Mouse (Mus musculus) hindbrain, embryonic 14.5 days (tissue): ENCODE data around the gene Fblim1. TPM values are rescaled to one million over a fixed set of nuclear protein-coding genes. Genes with fewer than 3 reads are reported as not detected.
A peak's percentile ranks its signal among the peaks of the same experiment; 100 is the strongest.

Experiments used
- ATAC-seq: fragments of 200-750 bp; cut with Nextera tagmentation; 2 replicates; pipeline ENCODE4 v1.8.0; 2017; ENCODE audit warnings: moderate number of reproducible peaks, mild to moderate bottlenecking, moderate TSS enrichment, moderate library complexity; ENCODE audit not compliant: low FRiP score
- DNase-seq: peaks from one replicate; pipeline ENCODE4 v3.0.0-alpha.2; 2015; ENCODE audit warnings: low spot score
- H3K27ac ChIP-seq: fragments of 300-500 bp; sonication (generic); 2 replicates; pipeline ENCODE4 v1.5.1; 2014; ENCODE audit warnings: mild to moderate bottlenecking, moderate library complexity
- H3K27me3 ChIP-seq: fragments of 300-500 bp; sonication (generic); 2 replicates; pipeline ENCODE4 v1.6.1; 2014; ENCODE audit warnings: mild to moderate bottlenecking, low read length, mixed read lengths; ENCODE audit not compliant: control insufficient read depth, insufficient read depth
- H3K36me3 ChIP-seq: fragments of 300-500 bp; sonication (generic); replicated peaks from 2 replicates; pipeline ENCODE4 v1.6.1; 2014; ENCODE audit not compliant: control insufficient read depth, insufficient read depth
- H3K4me1 ChIP-seq: fragments of 300-500 bp; sonication (generic); replicated peaks from 2 replicates; pipeline ENCODE4 v1.6.1; 2014; ENCODE audit warnings: antibody characterized with exemption, low read length, mixed read lengths; ENCODE audit not compliant: control insufficient read depth, insufficient read depth
- H3K4me2 ChIP-seq: fragments of 300-500 bp; sonication (generic); replicated peaks from 2 replicates; pipeline ENCODE4 v1.6.1; 2014; ENCODE audit warnings: mild to moderate bottlenecking, moderate library complexity
- H3K4me3 ChIP-seq: fragments of 300-500 bp; sonication (generic); replicated peaks from 2 replicates; pipeline ENCODE4 v1.5.1; 2014; ENCODE audit warnings: mild to moderate bottlenecking, low read length
- H3K9ac ChIP-seq: fragments of 300-500 bp; sonication (generic); 2 replicates; pipeline ENCODE4 v1.6.1; 2014
- H3K9me3 ChIP-seq: fragments of 300-500 bp; sonication (generic); 2 replicates; pipeline ENCODE4 v1.6.1; 2016; ENCODE audit warnings: low read length; ENCODE audit not compliant: control insufficient read depth
- WGBS: fragments of 180-500 bp; shearing (Covaris S2); extraction: QIAGEN DNeasy Blood & Tissue Kit; methylation state at CpG from one replicate; pipeline ENCODE4 v1.1.7; 2014; 5-methylcytosine and 5-hydroxymethylcytosine counted together
- polyA plus RNA-seq: library from polyadenylated mRNA; unstranded; fragments of >200 nt; fragmentation: Nextera tagmentation; extraction: Ambion mirVana; gene quantifications from 2 replicates; pipeline ENCODE4 v1.2.1, GENCODE M21; 2014

Gene Fblim1
- polyA plus RNA-seq, 1 experiment from 2014 or later, result 41.3 TPM

DNA sequence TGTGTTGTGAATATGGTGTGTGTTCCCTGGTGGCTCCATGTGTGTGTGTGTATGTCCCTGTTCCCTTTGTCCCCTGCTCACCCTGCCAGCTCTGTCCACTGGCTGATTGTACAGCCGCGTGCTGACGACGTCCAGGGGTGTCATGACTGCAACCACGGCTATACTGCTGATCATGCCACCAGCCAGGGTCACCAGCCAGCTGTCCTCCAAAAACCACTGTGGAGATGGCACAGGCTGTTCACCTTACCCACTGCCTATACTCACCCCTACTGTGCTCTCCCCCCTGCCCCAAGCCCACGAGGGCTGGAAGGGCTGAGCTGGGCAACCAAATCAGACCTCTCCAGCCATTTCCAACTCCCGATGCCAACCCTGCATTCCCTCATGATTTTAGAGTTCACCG lies 15.4 kb upstream of the Fblim1 start:
- Histone ChIP-seq H3K4me3 (no peak overlapping the region), H3K4me1 (peaks cover 8% of the 10 kb centered on the region), H3K27ac (no peak overlapping the region), H3K9ac (no peak overlapping the region), H3K9me3 (no peaks in the 10 kb centered on the region), H3K27me3 (peaks cover 10% of the 10 kb centered on the region), H3K4me2 (no peak overlapping the region), H3K36me3 (peaks cover 15% of the 10 kb centered on the region)
- DNase-seq (no peak), ATAC-seq (no peak)
- WGBS, result 87% methylated on average over 8 of the region's 8 CpGs

DNA sequence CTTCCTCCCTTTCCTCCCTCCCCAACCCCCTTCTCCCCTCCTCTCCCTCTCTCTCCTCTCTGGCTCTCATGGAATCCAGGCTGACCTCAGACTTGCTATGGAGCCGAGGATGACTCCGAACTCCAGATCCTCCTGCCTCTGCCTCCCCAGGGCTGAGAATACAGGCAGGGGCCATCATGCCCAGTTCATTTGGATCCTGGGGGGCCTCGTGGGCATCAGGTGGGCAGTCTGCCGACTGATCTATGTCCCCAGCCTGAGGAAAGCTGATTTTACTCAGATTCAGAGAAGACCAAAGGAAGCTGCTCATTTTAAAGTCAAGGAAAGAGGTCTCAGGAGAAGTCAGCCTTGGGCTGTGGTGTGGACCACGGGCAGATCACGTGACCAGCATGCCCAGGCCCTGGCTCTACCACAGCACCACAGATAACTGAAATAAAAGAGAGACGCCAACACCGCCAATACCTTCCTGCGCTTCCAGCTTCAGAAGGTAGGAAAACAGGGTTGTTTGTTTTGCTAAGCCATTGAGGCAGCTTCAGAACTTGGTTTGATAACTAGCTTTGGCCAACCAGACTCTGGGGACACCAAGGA lies 13.5 kb upstream of the Fblim1 start:
- Histone ChIP-seq H3K36me3 (no peaks in the 10 kb centered on the region), H3K9me3 (no peaks in the 10 kb centered on the region), H3K27me3 (peaks cover 10% of the 10 kb centered on the region), H3K27ac (no peak overlapping the region), H3K4me2 (no peak overlapping the region), H3K4me3 (no peak overlapping the region), H3K4me1 (peaks cover 8% of the 10 kb centered on the region), H3K9ac (no peak overlapping the region)
- ATAC-seq (no peak), DNase-seq (no peak)
- WGBS, result 90% methylated on average over 9 of the region's 9 CpGs

DNA sequence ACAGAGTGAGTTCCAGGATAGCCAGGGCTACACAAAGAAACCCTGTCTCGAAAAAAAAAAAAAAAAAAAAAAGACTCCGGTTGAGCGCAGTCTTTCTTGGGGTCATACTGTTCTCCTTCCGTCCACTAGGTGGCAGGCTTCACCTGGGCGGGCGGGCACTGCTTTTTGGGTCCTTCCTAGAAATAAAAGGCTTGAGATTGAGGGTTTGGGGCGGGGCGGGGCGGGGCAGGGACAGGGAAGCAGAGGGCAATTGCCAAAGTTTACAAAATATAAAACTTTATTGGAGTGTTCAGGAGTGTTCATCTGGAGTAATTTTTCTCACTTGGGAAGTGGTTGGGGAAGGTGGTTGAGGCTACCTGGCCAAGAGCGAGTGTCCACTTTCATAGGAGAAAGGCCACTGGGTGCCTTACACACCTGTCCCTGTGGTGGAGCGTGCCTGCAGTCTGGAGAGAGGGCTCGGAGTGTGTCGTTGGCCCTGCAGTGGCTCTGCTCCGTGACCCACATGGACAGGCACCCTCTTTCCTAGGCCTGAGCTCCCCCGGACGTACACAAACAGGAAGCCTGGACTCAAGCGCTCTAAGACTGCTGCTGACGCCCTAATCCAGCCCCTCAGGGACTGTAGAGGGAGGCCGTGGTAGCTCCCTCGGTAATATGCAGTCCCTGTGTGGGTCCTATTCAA lies 12.8 kb upstream of the Fblim1 start, which contains the start of gene Tmem82:
Tmem82 (minus strand) TSS at position 69 of the 679 bp plus-strand sequence.
- H3K4me3 ChIP-seq, result no peak within 1 kb of the TSS; the same call in 1 of the 2 replicates
- no peaks in the 10 kb centered on the region for H3K36me3 ChIP-seq
- no peaks in the 10 kb centered on the region for H3K9me3 ChIP-seq
- H3K4me1 ChIP-seq, result peaks cover 8% of the 10 kb centered on the region
- no peak within 1 kb of the TSS for H3K27ac ChIP-seq
- DNase-seq, result peak; percentile 38
- ATAC-seq, result no peak
- peak within 1 kb of the TSS; percentile 39 for H3K4me2 ChIP-seq
- peaks cover 10% of the 10 kb centered on the region for H3K27me3 ChIP-seq
- 0 out of 2 replicates have a peak within 1 kb of the TSS, but pooled peaks have one; percentile 7 for H3K9ac ChIP-seq
- WGBS, result 25% methylated on average over 20 of the region's 20 CpGs

DNA sequence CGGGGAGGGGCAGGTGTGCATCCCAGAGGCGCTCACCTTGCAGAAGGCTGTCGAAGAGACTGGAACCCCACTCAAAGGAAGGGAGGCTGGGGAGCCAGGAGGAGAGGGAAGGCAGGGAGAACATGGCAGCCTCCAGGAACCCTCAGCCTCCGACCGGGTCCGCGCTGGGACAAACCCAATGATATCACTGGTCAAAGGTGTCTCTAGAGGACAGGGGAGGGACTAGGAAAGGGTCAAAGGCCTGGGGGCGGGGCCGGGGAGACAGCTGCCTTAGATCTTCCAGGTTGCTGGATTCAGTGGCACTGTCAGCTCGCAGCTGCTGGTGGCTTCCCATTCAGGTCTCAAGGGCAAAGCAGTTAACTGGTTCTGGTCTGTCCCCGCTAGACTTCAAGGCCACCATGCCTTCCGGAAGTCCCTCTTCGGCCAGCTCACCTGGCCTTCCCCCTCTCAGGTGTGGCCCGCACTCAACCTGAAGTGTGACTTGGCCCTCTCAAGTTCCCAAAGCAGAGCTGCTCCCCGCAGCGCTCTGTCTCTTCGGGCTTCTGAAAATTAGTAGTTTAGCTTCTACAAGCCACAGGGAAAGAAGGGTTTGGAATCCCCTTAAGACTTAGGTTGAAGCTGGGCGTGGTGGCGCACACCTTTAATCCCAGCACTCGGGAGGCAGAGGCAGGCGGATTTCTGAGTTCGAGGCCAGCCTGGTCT lies 12.1 kb upstream of the Fblim1 start:
- Histone ChIP-seq H3K9me3 (no peaks in the 10 kb centered on the region), H3K4me3 (no peak overlapping the region; the same call in 1 of the 2 replicates), H3K36me3 (no peaks in the 10 kb centered on the region), H3K27me3 (peaks cover 10% of the 10 kb centered on the region), H3K9ac (0 out of 2 replicates have a peak overlapping the region, but pooled peaks have one; percentile 7), H3K4me1 (peaks cover 8% of the 10 kb centered on the region), H3K27ac (no peak overlapping the region), H3K4me2 (peak overlapping the region; percentile 39)
- 10% methylated on average over 21 of the region's 22 CpGs for WGBS
- DNase-seq (no peak), ATAC-seq (no peak; the same call in 1 of the 2 replicates)

DNA sequence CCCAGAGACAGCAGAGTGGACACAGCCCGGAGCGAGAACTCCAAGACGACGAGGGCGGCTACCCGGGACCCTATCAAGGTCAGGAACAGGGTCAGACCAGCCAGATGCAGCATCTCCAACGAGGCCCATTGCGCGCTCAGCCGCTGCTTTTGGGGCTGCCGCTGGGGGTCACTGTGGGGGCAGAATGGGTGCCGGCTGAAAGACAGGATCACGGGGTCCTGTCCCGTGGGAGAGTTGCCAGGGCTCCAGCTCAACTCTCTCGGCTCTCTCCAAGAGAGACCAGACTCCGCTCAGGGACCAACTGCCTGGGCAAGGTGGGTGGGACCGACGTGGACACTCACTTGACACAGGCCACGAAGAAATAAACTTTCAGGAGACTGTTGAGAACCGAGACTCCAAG lies 11.4 kb upstream of the Fblim1 start:
- H3K4me3 ChIP-seq, result no peak overlapping the region; the same call in 1 of the 2 replicates
- no peaks in the 10 kb centered on the region for H3K9me3 ChIP-seq
- peaks cover 8% of the 10 kb centered on the region for H3K4me1 ChIP-seq
- no peak overlapping the region for H3K27ac ChIP-seq
- H3K36me3 ChIP-seq, result no peaks in the 10 kb centered on the region
- WGBS, result 5% methylated on average over 20 of the region's 20 CpGs
- H3K9ac ChIP-seq, result no peak overlapping the region
- H3K4me2 ChIP-seq, result peak overlapping the region; percentile 39
- peaks cover 10% of the 10 kb centered on the region for H3K27me3 ChIP-seq
- DNase-seq (peak; percentile 35), ATAC-seq (peak; percentile 15; the same call in 1 of the 2 replicates)

DNA sequence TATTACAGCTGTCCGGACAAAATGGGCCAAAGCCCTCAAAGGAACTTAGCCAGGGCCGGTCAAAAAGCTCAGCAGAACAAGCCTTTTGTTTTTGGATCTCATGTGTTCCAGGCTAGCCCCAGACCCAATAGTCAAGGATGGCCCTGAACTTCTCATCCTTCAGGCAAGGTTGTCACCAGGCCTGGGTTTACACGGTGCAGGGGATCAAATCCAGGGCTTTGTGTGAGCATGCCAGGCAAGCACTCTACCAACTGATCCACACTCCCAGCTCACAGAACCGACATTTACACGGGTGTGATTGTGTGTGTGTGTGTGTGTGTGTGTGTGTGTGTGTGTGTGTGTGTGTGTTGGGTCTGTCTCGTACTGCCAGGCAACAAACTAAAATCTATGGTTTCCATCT lies 10.9 kb upstream of the Fblim1 start:
- no peak overlapping the region for H3K4me2 ChIP-seq
- H3K4me3 ChIP-seq, result no peak overlapping the region
- H3K27me3 ChIP-seq, result peaks cover 10% of the 10 kb centered on the region
- no peak overlapping the region for H3K9ac ChIP-seq
- peaks cover 8% of the 10 kb centered on the region for H3K4me1 ChIP-seq
- 84% methylated on average over 6 of the region's 6 CpGs for WGBS
- no peak overlapping the region for H3K27ac ChIP-seq
- DNase-seq (no peak), ATAC-seq (no peak)
- H3K36me3 ChIP-seq, result no peaks in the 10 kb centered on the region
- H3K9me3 ChIP-seq, result no peaks in the 10 kb centered on the region

DNA sequence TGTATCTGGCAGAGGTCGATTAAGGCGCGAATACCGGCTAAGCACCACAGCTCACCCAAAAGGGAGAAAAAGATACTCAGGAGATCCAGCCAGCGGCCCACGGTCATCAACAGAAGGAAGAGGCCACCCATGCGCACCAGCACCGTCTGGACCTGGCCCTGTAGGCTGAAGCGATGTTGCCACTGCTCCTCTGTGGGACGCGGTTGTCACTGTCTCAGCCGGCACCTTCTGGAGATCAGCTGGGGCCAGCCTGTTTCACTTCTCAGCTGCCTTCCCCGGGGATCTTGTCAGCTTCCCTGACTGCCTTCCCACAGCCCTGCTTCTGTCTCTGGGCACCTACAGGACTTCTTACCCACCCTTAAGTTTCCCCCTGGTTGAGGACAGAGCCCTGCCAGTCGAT lies 9.1 kb upstream of the Fblim1 start:
- WGBS, result 82% methylated on average over 14 of the region's 14 CpGs
- Histone ChIP-seq H3K27me3 (peaks cover 10% of the 10 kb centered on the region), H3K9me3 (no peaks in the 10 kb centered on the region), H3K9ac (no peak overlapping the region), H3K4me2 (no peak overlapping the region), H3K4me3 (no peak overlapping the region), H3K27ac (no peak overlapping the region), H3K4me1 (peaks cover 8% of the 10 kb centered on the region), H3K36me3 (no peaks in the 10 kb centered on the region)
- no peak for DNase-seq
- ATAC-seq, result no peak

DNA sequence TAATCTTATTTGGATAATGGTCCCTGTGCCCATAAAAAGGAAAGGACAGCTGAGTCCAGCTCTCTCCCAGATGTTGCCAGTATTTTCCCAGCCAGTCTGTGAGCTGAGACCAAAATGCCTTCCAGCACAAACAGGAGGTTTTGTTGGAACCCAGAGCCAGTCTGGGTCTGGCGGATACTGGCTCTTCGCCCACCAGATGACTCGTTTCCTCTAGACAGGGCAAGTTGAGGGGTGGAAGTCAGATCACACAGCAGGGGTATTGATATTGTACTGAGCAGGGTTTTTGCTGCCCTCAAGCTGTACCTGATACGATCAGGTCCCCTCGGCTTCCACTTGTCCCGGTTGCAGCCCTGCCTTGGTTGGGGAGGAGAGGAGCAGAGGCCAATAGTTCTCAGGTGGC lies 3.6 kb upstream of the Fblim1 start:
- H3K4me1 ChIP-seq, result no peaks in the 10 kb centered on the region
- no peak overlapping the region for H3K4me2 ChIP-seq
- no peak overlapping the region for H3K9ac ChIP-seq
- DNase-seq (no peak), ATAC-seq (no peak)
- H3K9me3 ChIP-seq, result no peaks in the 10 kb centered on the region
- no peaks in the 10 kb centered on the region for H3K27me3 ChIP-seq
- no peak overlapping the region for H3K4me3 ChIP-seq
- WGBS, result 78% methylated on average over 6 of the region's 6 CpGs
- no peaks in the 10 kb centered on the region for H3K36me3 ChIP-seq
- no peak overlapping the region for H3K27ac ChIP-seq

DNA sequence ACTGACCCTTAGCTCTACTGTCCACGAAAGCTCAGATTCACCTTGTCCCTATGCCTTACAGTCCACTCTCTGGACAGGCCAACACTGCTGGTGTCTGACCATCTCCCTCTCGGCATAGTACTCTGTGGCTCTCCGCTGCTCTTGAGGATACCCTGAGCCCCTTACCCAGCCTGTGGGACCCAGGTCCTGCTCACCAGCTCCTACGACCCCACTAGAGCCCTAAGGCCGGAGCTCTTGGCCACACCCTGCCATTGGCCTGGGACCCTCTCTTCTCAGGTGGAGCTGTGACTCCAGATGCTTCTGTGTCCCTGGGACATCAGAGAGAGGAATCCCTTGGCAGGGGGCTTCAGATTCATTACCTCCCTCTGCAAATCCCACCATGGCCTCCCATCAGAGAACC lies 475 bp downstream of the Fblim1 start:
- H3K27ac ChIP-seq, result no peak overlapping the region
- no peak overlapping the region for H3K9ac ChIP-seq
- ATAC-seq (no peak), DNase-seq (no peak)
- no peak overlapping the region for H3K4me3 ChIP-seq
- H3K9me3 ChIP-seq, result no peaks in the 10 kb centered on the region
- H3K27me3 ChIP-seq, result no peaks in the 10 kb centered on the region
- H3K36me3 ChIP-seq, result no peaks in the 10 kb centered on the region
- H3K4me2 ChIP-seq, result no peak overlapping the region
- 92% methylated on average over 5 of the region's 5 CpGs for WGBS
- no peaks in the 10 kb centered on the region for H3K4me1 ChIP-seq
